Mouse (Mus musculus) myocyte (in vitro differentiated cells): ENCODE results near the gene Golga7b. TPM values are rescaled to one million over a fixed set of nuclear protein-coding genes. Genes with fewer than 3 reads are reported as not detected.
A peak's percentile ranks its signal among the peaks of the same experiment; 100 is the strongest.

Source experiments
- H3K27me3 ChIP-seq: one replicate; pipeline ENCODE4 v1.6.1; 2011; ENCODE audit not compliant: control insufficient read depth, insufficient read depth, insufficient read length
- H3K36me3 ChIP-seq: one replicate; pipeline ENCODE4 v1.6.1; 2011; ENCODE audit not compliant: control insufficient read depth, insufficient read depth
- H3K4me2 ChIP-seq: one replicate; pipeline ENCODE4 v1.6.1; 2011; ENCODE audit warnings: low read depth, control low read depth
- H3K4me3 ChIP-seq: one replicate; pipeline ENCODE4 v1.5.1; 2011; ENCODE audit warnings: mild to moderate bottlenecking, control low read depth, moderate library complexity
- H3K79me2 ChIP-seq: one replicate; pipeline ENCODE4 v1.6.1; 2011; ENCODE audit not compliant: control insufficient read depth, insufficient read depth
- H3ac ChIP-seq: one replicate; pipeline ENCODE4 v1.6.1; 2011; ENCODE audit not compliant: control insufficient read depth, insufficient read length
- CEBPB ChIP-seq: IDR thresholded peaks from 2 replicates; pipeline ENCODE4 v1.6.1; 2011; ENCODE audit warnings: mild to moderate bottlenecking, moderate library complexity; ENCODE audit not compliant: poor library complexity, insufficient read depth, severe bottlenecking
- E2F4 ChIP-seq: IDR thresholded peaks from one replicate; pipeline ENCODE4 v1.6.1; 2011; ENCODE audit warnings: mild to moderate bottlenecking, control low read depth, moderate library complexity; ENCODE audit not compliant: insufficient read depth
- MAX ChIP-seq: IDR thresholded peaks from one replicate; pipeline ENCODE4 v1.6.1; 2011; ENCODE audit warnings: low read depth, mild to moderate bottlenecking, control low read depth
- MYOD1 ChIP-seq, 3 experiments: IDR thresholded peaks; one replicate each; pipeline ENCODE4 v1.6.1; 2011; ENCODE audit warnings: control low read depth in 2 of 3, low read depth in 2 of 3, mild to moderate bottlenecking in 2 of 3, moderate library complexity in 1 of 3; ENCODE audit not compliant: insufficient read length in 2 of 3, control insufficient read depth in 1 of 3
- MYOG ChIP-seq, 3 experiments: IDR thresholded peaks; one replicate each; pipeline ENCODE4 v1.6.1; 2011; ENCODE audit warnings: control low read depth in 2 of 3, low read depth in 2 of 3, mild to moderate bottlenecking in 2 of 3; ENCODE audit not compliant: insufficient read length in 2 of 3, control insufficient read depth in 1 of 3, insufficient read depth in 1 of 3
- POLR2A ChIP-seq: IDR thresholded peaks from one replicate; pipeline ENCODE4 v1.6.1; 2011; ENCODE audit warnings: low read depth, mild to moderate bottlenecking, control low read depth, moderate library complexity; ENCODE audit not compliant: insufficient read length
- POLR2AphosphoS2 ChIP-seq: IDR thresholded peaks from one replicate; pipeline ENCODE4 v1.6.1; 2011; ENCODE audit warnings: low read depth, control low read depth; ENCODE audit not compliant: insufficient read length
- REST ChIP-seq: IDR thresholded peaks from one replicate; pipeline ENCODE4 v1.6.1; 2011; ENCODE audit warnings: mild to moderate bottlenecking, control low read depth, moderate library complexity; ENCODE audit not compliant: insufficient read depth, insufficient read length
- SRF ChIP-seq: IDR thresholded peaks from one replicate; pipeline ENCODE4 v1.6.1; 2011; ENCODE audit warnings: low read depth; ENCODE audit not compliant: control insufficient read depth, insufficient read length
- TCF12 ChIP-seq: IDR thresholded peaks from one replicate; pipeline ENCODE4 v1.6.1; 2011; ENCODE audit warnings: mild to moderate bottlenecking, control low read depth; ENCODE audit not compliant: poor library complexity, insufficient read depth, severe bottlenecking
- TCF3 ChIP-seq: IDR thresholded peaks from one replicate; pipeline ENCODE4 v1.6.1; 2011; ENCODE audit warnings: low read depth, control low read depth; ENCODE audit not compliant: insufficient read length
- USF1 ChIP-seq: IDR thresholded peaks from one replicate; pipeline ENCODE4 v1.6.1; 2011; ENCODE audit warnings: low read depth, mild to moderate bottlenecking, control low read depth, moderate library complexity
- polyA plus RNA-seq: library from polyadenylated mRNA; unstranded; fragments of >200 nt; fragmentation: generic; extraction: Trizol; gene quantifications from one replicate; pipeline ENCODE4 v1.2.1, GENCODE M21; 2012; ENCODE audit warnings: missing spikeins

Gene Golga7b
- polyA plus RNA-seq, 1 experiment, result 0.06 TPM

DNA sequence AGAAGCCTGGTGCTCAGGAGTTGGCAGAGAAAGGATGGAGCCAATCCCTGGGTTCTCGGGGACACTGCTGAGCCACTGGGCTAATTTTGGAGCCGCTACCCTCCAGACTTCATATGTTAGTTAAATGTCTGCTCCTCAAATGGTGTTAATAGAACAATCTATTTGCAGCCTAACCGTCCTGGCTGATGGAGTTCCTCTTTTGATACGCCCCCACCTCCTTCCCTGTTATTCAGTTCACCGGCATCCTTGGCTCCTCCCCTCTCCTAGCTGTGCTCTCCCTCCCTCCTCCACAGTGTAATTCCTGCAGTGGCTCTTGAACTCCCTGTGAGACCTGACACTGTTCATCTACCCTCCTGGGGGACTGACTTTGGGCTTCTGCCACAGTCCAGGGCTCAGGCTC, 748 bp upstream of the Golga7b start:
- Histone ChIP-seq H3K79me2 (no peaks in the 10 kb centered on the region), H3K27me3 (peaks cover 17% of the 10 kb centered on the region), H3K36me3 (no peaks in the 10 kb centered on the region), H3ac (no peak overlapping the region), H3K4me3 (no peak overlapping the region), H3K4me2 (no peak overlapping the region)
- TF ChIP-seq TCF12, result no peak
- no peak for TF ChIP-seq TCF3
- TF ChIP-seq CEBPB, result no peak
- no peak for TF ChIP-seq E2F4
- no peak for TF ChIP-seq MYOG (IDR thresholded peaks at IDR 0.05; ENCODE audit: control insufficient read depth in 1 of 3, insufficient read depth in 1 of 3, insufficient read length in 2 of 3, low read depth in 2 of 3)

DNA sequence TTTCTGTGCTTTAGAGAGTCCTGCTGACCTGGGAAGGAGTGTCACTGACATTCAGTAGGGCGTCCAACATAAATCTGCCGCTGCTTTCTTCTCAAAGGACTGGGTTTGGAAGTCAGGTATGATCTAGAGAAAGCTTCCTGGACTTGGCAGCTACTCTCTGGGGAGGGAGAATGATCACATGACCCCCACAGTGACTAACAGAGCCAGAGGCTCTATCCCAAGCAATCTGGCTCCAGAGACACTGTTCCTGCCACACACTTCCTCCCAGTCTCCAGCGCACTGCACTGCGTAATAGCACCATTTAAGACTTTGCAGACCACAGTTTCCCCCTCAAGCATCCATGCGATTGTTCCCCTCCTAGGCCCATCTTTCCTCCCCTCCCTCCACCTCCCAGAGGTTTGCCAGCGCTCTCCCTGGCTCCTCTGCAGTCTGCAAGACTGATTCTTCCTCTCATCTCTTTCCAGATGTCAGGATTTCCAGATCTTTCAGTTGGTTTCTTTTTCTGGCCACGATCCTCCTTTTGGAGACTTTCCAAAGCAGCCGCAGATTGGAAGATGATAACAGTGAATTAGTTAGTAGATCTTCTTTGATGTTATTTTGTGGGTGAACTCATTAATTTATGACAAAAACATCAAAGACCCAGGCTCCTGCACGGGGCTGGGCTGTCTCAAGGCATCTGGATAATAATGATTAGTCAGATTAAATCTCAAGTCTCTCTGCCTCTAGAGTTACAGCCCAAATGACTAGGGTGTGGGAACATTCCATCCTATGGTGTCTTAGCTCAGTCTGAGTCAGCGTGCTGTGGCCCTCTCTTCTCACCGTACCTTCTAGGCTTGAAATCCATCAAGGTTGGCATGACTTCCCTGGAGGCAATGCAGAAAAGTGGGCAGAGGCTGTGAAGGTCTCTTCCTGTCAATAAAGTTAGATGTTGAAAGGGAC, 2.9 kb downstream of the Golga7b start:
- H3K4me2 ChIP-seq, result peak overlapping the region; percentile 16
- no peak overlapping the region for H3ac ChIP-seq
- H3K79me2 ChIP-seq, result no peaks in the 10 kb centered on the region
- no peak overlapping the region for H3K4me3 ChIP-seq
- H3K27me3 ChIP-seq, result peaks cover 26% of the 10 kb centered on the region
- TF ChIP-seq MYOG (IDR thresholded peaks at IDR 0.05; ENCODE audit: control insufficient read depth in 1 of 3, insufficient read depth in 1 of 3, insufficient read length in 2 of 3, low read depth in 2 of 3) (no peak), USF1 (peak; percentile 46), TCF12 (no peak)
- no peaks in the 10 kb centered on the region for H3K36me3 ChIP-seq

DNA sequence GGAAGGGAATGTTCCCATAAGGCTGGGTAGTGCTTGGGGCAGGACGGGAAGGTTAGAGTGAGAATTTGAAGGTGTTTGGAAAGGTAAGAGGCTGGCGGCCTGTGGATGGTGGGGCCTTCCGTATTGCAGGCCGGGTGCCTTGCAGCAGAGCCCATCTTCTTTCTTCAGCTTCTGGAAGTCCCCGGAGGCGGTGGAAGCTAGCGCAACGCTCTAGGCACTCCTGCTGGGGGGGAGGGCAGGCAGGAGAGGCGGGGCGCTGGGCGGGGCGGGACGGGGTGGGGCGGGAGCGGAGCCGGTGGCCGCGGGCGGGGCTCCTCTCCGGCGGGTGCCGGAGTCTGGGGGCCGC, 8.0 kb downstream of the Golga7b start:
- TF ChIP-seq MYOG (IDR thresholded peaks at IDR 0.05; ENCODE audit: control insufficient read depth in 1 of 3, insufficient read depth in 1 of 3, insufficient read length in 2 of 3, low read depth in 2 of 3) (no peak), CEBPB (no peak), SRF (no peak), REST (no peak), TCF3 (no peak), USF1 (no peak), E2F4 (no peak), MYOD1 (IDR thresholded peaks at IDR 0.05; ENCODE audit: control insufficient read depth in 1 of 3, insufficient read length in 2 of 3, low read depth in 2 of 3) (no peak), POLR2AphosphoS2 (no peak), POLR2A (no peak), MAX (no peak)
- no peaks in the 10 kb centered on the region for H3K79me2 ChIP-seq
- no peak overlapping the region for H3K4me2 ChIP-seq
- H3K36me3 ChIP-seq, result no peaks in the 10 kb centered on the region
- peaks cover 9% of the 10 kb centered on the region for H3K27me3 ChIP-seq
- no peak overlapping the region for H3K4me3 ChIP-seq
- no peak overlapping the region for H3ac ChIP-seq

DNA sequence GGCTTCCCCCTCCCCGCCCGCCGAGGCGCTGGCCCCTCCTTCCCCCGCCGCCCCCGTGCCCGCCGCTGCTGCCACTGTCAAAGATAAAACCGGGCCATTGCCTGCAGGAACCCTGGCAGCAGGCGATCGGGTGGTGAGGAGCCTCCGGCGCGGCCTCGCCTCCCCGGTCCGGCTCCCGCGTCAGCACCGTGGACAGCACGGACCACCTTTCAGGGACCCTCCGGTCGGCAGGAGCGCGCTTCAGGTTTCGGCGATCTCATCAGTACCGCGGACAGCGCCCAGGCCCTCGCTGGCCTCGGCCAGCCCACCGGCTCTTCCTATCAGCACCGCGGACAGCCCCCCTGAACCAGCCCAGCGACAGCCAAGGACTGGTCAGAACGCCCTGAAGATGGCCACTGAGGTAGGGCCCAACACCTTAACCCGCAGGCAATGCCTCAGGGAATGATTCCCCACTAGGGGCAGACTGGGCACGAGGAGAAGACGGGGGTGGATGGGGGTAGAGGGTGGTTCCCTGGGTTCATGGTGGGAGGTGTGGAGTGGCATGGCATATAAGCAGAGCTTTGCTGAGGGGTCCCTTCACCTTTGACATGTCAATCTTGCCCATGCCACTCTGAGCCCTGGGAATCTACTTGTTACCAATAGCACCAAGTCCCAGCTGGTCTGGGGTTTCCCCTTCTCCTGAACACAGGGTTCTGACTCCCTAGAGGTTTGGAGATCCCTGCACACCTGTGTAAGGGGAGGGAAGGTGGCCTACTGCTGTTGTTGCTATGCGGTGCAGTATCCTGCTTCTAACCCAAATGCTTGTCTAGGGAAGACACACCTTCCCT, 8.6 kb downstream of the Golga7b start:
- peaks cover 9% of the 10 kb centered on the region for H3K27me3 ChIP-seq
- no peaks in the 10 kb centered on the region for H3K36me3 ChIP-seq
- H3K4me3 ChIP-seq, result no peak overlapping the region
- H3K4me2 ChIP-seq, result no peak overlapping the region
- no peak overlapping the region for H3ac ChIP-seq
- TF ChIP-seq CEBPB (no peak), REST (peak; percentile 90), TCF3 (no peak), USF1 (no peak), MYOG (IDR thresholded peaks at IDR 0.05; ENCODE audit: control insufficient read depth in 1 of 3, insufficient read depth in 1 of 3, insufficient read length in 2 of 3, low read depth in 2 of 3) (no peak), SRF (no peak)
- H3K79me2 ChIP-seq, result no peaks in the 10 kb centered on the region

DNA sequence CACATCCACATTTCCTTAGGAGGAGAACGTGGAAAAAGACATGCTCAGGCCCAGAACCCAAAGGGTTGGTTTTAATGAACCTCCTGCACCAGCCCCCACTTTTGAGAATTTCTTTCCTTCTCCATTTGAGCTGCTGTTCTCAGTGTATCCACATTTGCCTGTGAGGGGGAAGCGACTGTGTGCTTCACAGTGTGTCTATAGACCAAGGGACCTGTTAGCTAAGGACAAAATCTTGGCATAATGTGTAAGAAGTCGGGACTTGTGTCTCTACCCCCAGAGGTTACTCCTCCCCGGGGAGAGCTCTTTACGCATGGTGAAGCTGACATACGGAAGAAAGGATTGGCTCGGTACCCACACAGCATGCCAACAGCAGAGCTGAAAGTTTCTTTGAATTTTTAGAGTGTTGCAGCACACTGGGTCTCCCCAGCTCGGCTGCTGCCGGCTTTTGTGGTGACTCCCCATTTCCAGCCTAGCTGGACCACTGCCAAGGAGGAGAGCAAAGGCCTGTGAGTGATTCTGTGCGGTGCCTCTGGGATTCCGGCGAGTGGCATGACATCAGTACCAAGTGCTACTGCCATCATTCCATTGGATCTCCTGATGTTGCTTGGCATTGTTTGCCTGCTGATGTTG, 9.4 kb downstream of the Golga7b start:
- Histone ChIP-seq H3K27me3 (peaks cover 9% of the 10 kb centered on the region), H3ac (no peak overlapping the region), H3K4me2 (no peak overlapping the region), H3K4me3 (no peak overlapping the region), H3K36me3 (no peaks in the 10 kb centered on the region), H3K79me2 (no peaks in the 10 kb centered on the region)
- no peak for TF ChIP-seq E2F4
- TF ChIP-seq POLR2A, result no peak
- TF ChIP-seq MYOG (IDR thresholded peaks at IDR 0.05; ENCODE audit: control insufficient read depth in 1 of 3, insufficient read depth in 1 of 3, insufficient read length in 2 of 3, low read depth in 2 of 3), result no peak
- TF ChIP-seq USF1, result no peak
- no peak for TF ChIP-seq TCF3
- no peak for TF ChIP-seq SRF
- TF ChIP-seq REST, result no peak
- no peak for TF ChIP-seq POLR2AphosphoS2
- TF ChIP-seq MAX, result no peak
- TF ChIP-seq MYOD1 (IDR thresholded peaks at IDR 0.05; ENCODE audit: control insufficient read depth in 1 of 3, insufficient read length in 2 of 3, low read depth in 2 of 3), result no peak
- no peak for TF ChIP-seq CEBPB
- TF ChIP-seq TCF12, result no peak
